Mouse (Mus musculus) neural tube, embryonic 10.5 days (tissue): ENCODE data around the gene Dnajb2.

Source experiments
- DNase-seq: peaks from one replicate; pipeline ENCODE4 v3.0.0-alpha.2; 2017; ENCODE audit warnings: low spot score; ENCODE audit errors: extremely low spot score

The Dnajb2 gene

DNA sequence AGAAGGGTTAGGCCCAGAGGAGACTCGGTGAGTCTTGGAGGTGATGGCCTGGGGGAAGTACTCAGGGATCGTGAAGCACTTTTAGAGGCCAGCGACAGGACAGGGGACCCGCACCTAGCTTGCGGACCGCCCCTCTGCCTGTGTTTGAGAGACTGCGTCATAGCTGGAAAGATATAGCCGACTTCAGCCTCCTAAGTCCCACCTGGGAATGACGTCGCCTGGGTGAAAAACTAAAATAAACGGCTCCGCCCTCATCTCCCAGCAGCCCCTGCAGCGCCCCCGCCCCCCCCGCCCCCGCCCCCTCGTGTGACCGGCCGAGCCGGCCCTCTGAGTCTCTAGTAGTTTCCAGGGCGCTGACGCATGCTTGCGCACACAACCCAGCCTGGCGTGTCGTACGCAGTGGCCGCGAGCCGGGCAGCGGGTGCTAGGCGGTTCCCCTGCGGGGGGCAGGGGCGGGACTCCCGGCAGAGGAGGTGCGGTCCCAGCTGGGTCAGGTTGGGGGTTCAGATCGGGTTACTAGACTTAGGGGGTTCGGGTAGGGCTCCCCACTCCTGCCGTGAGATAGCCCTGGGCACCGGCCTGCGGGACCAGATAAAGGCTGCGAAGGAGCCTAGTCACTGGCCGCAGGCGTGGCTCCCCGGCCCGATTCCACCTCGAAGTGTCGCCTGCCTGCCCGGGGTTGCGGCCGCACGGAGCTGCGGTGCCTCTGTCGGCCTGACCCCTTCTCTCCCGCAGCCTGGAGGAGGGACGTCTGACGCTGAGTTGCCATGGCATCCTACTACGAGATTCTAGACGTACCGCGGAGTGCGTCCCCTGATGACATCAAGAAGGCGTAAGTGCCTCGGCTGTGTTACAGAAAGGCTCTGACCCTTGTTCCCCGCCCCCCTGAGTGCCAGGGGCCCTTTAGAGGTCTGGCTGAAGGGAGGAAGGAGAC lies at the start of gene Dnajb2:
Dnajb2 (plus strand) TSS at position 290 of the 934 bp plus-strand sequence.
- DNase-seq = peak; percentile 84

DNA sequence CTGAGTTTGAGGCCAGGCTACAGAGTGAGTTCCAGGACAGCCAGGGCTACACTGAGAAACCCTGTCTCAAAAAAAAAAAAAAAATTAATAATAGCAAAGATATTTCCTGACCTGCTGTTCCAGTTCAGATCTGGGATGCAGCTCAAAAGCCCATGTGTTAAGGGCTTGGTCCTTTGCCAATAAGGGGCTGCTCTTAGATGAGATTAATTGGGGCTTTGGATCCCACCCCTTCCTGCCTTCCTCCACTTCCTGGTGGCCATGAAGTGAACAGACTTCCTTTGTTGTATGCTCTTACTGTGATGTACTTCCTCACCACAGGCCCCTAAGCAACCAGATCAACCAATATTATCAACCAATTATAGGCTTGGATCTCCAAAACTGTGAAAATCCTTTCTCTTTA lies 49.1 kb upstream of the Dnajb2 start:
- no peak for DNase-seq

DNA sequence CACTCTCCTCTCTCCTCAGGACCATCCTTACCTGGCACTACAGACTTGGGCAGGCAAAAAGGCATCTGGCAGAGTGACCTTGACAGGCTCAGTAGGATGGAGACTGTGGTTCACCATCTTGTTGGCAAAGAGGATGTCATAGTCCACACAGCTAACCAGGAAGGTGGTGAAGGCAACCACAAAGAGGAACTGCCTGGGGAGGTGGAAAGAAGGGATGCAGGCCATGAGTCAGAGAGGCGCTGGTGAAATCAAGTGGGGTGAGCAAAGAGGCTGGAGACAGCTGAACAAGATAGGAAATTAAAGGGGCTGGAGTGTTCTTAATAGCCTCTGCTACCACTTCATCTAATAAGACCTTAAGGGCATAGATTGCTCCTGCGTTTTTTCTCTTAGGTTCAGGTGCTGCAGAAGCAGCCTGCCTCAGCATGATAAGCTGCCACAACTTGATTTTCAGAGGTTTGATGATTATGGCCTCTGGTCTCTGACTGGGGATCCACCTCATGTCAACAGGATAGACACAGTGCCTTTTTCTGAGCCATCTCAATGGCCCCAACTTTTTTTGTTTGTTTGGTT lies 48.2 kb upstream of the Dnajb2 start:
- no peak for DNase-seq

DNA sequence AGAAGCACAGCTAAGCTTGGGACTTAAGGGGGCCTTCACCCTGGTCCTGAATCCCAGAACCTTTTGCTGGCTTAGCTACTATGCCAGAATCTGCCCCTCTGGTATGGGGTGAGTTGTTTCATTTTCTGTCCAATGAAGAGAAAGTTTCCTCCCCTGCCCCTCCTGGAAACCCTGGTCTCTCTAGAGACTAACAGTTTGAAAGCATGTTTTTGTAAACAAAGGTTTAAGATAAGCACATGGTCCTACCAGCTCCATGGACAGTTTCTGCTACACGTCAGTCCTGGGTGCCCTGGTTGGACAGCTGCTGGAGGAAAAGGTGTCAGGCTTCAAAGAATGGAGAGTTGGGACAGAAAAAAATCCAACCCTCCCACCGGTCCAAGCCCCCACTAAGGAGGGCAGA lies 45.6 kb upstream of the Dnajb2 start:
- DNase-seq = no peak

DNA sequence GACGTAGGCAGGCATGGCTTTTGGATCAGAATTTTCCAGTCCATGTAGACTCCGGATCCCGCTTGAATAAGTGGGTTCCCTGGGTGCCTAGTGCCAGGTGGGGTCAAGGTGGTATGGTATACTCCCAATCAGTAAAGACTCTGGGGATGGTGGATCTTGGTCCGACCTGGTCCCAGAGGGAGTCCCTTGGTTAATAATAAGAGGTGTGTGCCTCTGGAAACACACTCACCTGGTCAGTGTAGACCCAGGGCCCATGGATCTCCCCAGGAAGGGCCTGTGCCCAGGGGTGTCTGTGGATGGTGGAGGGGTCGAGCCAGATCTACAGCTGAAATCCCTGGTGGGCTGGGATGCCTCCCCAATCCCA lies 45.0 kb upstream of the Dnajb2 start:
- no peak for DNase-seq

DNA sequence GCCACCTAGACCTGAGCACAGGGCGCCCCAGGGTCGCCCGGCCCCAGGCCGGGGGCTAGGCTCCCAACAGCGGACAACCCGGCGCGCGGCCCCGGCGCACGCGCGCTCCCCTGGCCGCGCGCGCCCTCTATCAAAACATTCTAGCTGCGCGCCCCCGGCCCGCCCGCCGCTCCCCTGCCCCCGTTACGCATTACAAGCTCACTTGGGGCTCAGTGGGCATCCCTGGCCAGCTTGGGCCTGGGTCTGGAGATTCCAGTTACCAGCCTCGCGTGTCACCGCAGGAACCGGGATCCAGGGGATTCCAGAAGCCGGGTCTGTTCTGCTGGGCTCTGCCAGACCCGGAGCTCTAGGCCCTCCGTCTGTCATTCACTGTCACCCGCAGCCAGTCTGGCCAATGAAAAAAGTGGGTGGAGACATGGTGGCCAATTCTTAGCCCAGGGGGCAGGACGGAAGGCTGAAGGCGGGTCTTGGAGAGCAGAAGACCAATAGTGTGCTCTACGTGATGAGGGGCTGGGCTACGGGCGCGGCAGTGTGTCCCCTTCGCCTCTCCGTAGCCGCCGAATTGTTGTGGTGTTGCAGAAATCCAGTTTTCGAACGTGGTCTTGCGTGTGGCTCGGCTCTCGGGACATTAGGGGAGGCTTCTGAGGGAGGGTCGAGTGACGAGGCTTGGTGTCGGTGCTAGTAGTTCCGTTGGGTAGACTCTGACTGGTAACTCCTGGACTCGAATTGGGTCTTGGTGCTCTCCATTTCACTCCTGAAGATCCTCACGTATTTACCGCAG lies 44.4 kb upstream of the Dnajb2 start, which contains the start of the genes Ankzf1 and Atg9a:
Ankzf1 (plus strand) TSS at position 530 of the 781 bp plus-strand sequence.
Atg9a (minus strand) TSS at position 575 of the 781 bp plus-strand sequence.
- peak; percentile 91 for DNase-seq

DNA sequence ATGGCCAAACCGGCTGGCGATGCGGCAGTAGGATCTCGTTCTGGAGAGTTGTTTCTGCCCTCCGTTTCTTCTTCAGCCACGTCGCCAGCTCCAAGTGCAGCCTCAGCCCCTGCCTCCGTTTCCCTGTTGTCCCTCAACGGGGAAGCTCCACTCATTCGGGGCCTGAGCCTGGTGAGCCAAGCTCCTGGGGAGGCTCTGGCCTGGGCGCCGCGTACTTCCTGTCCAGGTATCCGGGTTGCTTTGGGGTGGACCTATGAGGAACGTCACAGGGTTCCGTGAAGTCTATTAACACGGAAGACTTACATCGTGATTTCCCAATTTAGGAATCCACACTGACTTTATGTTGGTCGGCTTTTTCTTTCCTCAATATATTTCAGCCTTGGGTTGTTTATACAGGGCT lies 43.8 kb upstream of the Dnajb2 start:
- DNase-seq = no peak

DNA sequence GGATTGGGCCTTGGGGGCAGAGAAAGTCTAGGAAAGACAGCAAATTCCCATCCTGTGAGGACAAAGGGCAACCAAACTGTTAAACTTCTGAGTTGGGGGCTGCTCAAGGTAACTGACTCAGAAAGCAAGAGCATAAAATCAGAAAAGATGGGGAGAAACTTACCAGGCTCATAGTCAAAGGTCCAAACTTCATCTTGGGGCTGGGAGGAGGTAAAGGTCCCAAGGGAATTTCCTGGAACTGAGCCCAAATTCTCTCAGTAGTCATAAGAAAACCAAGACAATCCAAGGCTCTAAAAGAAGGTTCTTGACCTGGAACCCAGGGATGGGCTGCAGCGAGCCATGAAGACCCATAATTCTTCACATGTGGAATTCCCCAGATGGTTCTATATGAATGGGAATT lies 35.0 kb upstream of the Dnajb2 start:
- no peak for DNase-seq

DNA sequence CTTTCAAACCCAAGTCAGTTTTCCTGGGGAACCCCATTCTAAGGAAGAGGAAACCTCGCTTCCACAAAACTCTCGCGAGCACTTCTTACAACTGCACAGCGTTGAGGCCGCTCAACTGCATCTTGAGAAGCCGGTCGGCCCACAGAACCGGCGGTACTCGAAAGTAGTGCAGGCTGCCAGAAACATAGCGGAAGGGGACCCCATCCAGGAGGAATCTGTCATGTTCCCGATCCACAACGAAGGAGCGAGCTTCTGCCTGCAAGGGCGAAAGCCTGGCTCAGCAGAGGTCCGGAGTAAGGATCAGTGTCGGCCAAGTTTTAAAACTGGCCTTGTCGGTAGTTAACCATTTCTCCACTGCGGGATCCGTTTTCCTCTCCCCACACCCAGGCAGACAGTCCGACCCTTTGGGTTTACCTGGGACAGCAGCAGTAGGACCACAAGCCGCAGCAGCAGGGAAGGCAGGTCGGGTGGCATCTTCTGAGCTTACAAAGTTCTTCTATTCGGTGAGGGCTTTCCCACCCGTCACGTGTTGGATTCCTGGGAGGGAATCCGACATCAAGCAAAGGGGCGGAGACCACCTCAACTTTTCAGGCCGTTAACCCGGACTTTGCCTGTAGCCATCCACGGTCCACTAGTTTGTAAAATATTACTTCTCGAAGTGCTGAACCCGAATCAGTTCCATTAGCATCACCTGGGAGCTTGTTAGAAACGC lies 27.1 kb upstream of the Dnajb2 start:
- peak; percentile 25 for DNase-seq

DNA sequence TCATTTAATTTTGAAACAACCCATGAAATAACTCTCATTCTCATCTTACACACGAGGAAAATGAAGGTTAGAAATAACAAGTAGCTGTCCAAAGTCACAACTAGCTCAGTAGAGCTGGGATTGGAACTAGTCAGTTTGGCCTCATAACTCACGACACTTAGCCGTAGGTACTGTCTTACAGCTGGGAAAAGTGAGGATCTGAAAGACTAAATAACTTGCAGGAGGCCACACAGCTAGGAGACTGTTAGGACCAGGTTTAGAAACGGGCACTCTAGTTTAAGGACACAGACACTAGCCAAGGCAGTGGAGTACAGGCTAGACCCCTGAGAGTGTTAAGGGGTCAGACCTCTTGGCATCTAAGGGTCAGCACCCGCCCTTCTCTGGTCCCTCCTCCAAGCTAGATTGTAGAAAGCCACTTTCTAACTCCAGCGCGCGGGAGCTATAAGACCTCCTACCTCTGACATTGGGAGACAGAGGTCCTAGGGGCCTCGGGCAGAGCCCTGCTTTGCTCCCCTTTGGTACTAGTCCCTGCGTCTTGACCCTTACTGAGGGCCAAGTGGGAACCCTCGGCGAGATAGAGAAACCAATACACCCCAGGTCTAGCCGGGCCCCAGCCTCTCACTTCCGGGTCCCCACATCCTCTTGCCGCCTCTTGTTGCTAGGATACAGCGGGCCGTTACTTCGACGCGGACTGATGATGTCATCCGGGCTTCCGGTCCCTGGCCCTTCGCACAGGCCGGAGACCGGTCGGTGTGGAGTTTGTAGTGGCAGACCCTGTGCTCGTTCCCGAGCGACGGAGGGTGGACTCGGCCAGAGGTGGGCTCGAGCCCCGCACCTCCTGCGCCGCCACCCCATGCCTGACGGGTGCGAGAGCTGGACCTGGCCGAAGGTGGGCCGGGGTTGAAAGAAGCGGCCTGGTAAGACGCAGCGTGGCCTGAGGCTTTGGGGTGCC lies 25.8 kb upstream of the Dnajb2 start, which contains the start of the genes Glb1l and Stk16:
Glb1l (minus strand) TSS at position 678 of the 952 bp plus-strand sequence.
Stk16 (plus strand) TSS at position 703 of the 952 bp plus-strand sequence.
- peak; percentile 97 for DNase-seq

DNA sequence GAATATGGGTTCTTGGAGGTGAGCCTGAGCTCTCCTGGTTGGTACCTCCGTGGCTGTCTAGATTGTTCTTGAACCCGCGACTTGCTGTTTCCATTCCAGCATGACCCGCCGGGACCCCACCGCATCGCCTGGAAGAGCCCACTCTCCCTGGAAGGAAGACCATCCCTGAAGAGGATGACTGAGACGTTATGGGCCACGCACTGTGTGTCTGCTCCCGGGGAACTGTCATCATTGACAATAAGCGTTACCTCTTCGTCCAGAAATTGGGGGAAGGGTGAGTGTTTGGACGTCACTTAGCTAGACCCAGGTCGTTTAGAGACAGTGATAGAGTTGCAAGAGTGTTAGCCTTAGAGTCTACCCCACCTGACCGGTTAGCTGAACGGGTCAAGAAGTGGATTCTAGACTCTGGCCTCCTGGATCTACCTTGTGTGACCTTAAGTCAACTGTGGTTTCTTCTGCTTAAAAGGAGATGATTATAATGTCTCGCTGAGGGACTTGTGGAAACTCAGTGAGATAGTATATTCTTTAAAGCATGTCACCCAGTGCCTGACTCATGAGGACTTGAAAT lies 25.0 kb upstream of the Dnajb2 start:
- no peak for DNase-seq

DNA sequence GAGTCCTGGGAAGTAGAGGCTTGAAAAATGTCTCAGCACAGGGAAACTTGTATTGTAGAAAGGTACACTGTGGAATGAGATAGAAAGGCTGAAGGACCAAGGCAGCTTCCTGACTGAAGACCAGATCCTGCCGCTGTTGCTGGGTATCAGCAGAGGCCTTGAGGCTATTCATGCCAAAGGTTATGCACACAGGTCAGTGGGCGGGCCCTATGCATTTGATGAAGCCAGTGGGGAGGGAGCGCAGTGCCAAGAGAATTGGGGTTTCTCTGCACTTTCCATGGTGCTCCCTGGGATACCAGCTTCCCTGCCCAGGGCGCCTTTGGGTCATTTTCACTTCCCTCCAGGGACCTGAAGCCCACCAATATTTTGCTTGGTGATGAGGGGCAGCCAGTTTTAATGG lies 23.7 kb upstream of the Dnajb2 start:
- no peak for DNase-seq

DNA sequence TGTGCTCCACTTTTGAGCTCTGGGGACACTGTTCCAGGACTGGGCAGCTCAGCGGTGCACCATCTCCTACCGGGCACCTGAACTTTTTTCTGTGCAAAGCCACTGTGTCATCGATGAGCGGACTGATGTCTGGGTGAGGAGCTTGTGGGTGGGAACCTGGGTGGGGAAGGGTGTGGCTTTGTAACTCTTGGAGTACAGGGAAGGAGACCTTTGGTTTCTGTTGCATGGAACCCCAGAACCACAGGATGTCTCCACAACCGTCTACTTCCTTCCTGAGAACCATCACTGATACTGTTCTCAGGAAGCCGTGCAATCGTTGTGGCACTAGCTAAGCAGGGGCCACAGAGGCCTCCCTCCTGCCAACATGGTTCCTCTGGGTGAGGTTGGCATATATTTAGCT lies 23.1 kb upstream of the Dnajb2 start:
- no peak for DNase-seq

DNA sequence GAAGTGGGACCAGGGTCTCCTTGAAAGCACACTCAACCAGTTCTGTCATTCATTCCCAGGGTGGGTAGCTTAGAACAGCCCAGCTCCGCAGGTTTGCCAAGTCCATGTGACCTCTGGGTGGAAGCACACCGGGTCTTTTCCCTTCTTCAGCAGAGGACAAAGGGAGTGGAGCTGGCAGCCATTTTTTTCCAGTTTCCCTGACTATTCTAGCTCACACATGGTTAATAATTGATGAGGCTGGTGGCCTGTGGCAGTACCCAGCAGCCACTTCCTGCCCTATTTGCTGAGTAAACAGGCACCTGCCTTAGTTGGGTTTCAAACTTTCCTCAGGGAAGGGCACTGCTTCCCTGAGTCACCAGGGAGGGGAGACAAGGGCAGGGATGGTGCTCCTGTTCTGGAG lies 21.8 kb upstream of the Dnajb2 start:
- no peak for DNase-seq

DNA sequence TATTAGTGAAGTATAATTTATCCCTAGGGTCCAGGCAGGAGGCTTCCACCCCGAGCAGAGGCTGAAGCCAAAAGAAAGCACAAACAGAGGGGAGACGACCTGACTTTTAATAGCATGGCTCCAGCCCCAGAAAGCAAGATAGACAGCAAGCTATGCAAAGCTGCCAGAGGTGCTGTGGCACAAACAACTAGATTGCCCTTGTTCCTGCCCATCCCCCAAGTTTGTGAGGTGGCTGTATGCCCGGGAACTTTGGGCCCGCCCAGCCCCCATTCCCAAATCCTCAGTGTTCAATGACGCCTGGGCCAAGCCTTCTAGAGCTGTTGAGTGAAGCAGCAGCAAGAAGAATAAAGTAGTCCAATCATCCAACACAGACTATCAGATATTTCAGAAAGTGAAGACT lies 21.3 kb upstream of the Dnajb2 start:
- DNase-seq = no peak

DNA sequence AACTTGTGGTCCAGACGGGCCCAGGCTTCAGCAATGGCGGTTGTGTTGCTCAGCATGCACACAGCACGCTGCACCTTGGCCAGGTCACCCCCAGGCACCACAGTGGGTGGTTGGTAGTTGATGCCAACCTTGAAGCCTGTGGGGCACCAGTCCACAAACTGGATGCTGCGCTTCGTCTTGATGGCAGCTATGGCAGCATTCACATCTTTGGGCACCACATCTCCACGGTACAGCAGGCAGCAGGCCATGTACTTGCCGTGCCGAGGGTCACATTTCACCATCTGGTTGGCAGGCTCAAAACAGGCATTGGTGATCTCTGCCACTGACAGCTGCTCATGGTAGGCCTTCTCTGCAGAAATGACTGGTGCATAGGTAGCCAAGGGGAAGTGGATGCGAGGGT lies 20.4 kb upstream of the Dnajb2 start:
- no peak for DNase-seq

DNA sequence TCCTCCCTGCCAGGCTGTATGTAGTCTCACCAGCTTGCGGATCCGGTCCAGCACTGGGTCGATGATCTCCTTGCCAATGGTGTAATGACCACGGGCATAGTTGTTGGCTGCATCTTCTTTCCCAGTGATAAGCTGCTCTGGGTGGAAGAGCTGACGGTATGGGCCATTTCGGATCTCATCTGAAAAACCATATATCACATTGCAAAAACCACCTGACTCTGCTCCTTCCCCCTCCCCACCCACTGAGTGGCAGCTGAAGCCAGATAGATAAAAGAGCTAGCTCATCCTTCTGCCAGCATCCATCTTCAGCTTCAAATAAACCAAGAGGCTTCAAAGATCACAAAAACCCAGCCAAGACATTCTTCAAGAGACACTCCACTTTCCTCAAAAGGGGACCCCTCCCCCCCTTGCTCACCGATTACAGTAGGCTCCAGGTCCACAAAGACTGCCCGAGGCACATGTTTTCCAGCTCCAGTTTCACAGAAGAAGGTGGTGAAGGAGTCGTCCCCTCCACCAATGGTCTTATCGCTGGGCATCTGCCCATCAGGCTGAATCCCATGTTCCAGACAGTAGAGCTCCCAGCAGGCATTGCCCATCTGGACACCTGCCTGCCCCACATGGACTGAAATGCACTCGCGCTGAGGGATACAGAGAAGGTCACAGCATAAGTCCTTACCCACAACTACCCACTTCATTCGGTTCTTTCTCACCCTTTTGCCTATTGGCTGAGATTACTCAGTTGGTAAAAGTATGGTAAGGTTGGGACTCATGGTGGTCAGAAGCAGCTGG lies 19.2 kb upstream of the Dnajb2 start:
- DNase-seq = no peak

DNA sequence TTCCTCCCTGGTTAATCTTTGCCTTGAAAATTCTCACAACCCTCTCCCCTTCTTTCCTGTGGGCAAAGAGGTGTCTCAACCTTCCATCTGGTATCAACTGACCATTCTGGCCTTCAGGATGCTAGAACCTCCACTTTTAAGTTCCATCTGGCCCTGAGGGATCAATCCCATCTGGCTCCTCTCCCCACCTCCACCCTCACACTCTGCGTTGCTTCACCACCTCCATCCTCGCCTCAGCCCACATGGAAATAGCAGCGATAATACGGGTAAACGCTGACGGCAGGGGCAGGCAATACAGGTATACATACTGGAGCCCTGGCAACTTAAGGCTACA lies 18.3 kb upstream of the Dnajb2 start:
- DNase-seq = no peak
